Mouse (Mus musculus) lung, postnatal 10 days (tissue): ENCODE results near the gene Pla2g3.

Experiments used
- DNase-seq: peaks from one replicate; pipeline ENCODE4 v3.0.0; 2021

The Pla2g3 gene

DNA sequence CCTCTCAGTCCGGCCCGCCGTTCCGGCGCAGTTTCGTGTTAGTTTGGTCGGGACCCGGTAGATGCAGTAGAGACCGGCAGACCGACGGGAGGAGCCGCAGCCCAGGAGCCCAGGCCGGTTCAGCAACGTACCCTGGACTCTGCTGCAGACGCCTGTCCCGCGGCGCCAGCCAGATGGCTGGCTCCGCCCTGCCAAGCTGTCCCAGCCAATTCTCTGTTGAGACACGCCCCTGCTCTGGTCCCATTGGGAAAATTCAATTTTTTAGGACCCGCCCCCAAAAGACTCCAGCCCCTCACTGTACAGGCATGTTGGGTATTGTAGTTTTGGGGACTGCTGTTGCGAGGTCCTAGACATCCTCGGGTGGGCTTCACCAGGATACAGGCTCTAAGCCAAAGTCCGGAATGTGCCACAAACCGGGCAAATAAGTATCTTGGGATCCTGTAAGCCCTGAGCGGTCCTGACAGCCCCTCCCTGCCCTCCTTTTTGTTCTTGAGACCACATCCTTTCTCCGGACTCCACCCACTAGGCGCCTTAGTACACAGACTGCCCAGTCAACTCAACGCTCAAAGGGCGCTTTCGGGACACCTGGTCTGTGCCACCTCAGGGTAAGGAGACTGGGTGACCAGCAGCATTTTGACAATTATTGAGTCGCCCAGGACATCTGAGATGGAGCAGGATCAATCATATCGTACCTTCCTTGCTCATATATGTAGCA lies 51.2 kb downstream of the Pla2g3 start:
- DNase-seq: peak; percentile 98

DNA sequence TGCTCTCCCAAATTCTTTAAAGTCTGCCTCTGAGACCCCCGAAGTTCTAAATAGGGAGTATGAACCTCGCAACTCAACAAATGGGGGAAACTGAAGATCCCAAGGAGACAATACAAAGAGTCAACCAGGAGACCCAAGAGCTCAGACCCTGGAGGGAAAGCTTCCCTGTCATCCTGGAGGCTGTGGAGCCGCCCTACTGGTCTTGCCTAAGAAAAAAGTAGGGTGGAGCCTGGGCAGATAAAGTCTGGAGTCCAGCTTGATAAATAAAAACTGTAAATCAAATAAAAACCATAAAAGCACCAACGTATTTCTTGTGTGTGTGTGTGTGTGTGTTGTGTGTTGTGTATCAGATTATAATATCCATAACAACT lies 51.7 kb downstream of the Pla2g3 start:
- no peak for DNase-seq

DNA sequence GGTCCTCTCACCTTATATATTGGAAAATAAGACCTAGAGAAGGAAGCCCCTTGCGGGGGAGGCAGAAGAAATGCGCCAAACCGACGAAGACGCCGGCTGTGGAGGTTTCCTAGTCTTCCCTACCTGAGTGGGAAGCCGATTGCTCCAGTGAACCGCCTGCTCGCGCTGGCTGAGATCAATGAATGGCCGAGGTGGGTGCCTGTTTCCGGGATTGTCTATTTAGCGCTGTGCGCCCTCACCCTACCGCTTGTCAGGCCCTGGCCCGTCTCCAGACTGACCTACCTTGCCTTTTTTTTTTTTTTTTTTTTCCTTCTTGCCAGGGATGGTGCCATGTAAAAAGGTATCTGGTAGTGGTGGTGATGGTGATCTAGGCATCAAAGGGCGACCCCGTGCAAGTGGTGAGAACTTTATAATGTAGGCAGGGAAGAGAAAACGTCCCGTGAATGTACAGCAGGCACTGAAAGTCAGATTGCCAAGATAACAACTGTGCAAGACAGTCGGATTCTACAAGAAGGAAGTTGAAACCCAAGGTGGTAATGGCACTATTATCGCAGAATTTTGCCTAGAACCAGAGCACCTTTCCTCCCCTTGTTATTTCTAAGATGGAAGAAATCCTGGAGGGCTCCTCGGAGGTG lies 52.5 kb downstream of the Pla2g3 start, which contains the start of gene Smtn:
TSS of gene Smtn (minus strand) at position 162 of the 635 bp plus-strand sequence.
- no peak for DNase-seq

DNA sequence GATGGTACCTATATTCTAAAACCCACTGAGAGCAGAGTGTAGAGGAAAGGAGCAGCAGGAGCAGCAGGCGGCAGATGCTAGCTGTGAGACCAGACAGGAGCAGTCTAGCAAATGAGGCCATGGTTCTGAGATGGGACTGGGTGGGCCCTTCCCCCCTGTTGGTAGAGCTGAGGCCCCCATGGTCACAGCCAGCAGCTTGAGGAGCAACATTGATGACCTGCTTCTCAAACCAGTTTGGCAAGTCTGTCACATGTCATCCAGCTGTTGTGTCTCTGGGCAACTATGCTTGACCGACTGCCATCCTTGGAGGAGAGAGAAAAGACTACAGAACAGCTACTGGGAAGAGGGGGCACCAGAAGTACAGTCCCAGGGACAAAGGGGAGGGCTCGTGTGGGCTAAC lies 53.8 kb downstream of the Pla2g3 start:
- peak; percentile 56 for DNase-seq

DNA sequence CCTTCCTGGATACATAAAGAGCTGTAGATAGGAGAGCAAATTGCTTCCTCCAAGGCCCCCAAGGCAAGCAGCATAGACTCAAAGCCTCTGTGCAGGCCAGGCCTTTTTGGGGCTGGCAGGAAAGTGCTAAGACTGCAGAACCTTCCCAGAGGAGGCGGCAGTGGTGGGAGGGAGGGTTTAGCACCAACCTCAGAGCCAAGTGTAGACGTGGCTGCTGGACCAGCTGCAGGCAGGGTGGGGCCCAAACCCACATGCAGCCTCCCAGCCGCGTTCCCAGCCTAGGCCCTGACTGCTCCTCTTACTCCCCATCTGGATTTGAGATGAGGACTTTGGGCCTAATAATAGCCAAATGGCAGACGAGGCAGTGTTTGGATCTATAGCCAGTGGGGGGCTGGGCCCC lies 54.9 kb downstream of the Pla2g3 start:
- peak; percentile 86 for DNase-seq

DNA sequence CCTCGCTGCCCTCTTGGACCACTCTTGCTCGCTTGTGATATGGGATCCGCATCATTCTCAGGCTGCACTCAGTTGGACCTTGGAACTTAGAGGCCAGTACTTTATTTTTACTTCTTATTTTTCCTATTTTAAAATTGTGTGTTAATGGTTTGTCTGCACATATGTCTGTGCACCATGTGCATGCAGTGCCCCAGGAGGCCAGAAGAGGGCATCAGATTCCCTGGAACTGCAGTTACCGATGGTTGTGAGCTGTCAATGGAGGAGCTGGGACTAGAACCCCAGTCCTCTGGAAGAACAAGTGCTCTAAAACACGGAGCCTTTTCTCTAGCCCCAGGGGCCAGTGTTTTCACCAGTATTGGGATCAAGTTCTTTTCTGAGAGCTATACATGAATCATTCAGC lies 56.3 kb downstream of the Pla2g3 start:
- no peak for DNase-seq

DNA sequence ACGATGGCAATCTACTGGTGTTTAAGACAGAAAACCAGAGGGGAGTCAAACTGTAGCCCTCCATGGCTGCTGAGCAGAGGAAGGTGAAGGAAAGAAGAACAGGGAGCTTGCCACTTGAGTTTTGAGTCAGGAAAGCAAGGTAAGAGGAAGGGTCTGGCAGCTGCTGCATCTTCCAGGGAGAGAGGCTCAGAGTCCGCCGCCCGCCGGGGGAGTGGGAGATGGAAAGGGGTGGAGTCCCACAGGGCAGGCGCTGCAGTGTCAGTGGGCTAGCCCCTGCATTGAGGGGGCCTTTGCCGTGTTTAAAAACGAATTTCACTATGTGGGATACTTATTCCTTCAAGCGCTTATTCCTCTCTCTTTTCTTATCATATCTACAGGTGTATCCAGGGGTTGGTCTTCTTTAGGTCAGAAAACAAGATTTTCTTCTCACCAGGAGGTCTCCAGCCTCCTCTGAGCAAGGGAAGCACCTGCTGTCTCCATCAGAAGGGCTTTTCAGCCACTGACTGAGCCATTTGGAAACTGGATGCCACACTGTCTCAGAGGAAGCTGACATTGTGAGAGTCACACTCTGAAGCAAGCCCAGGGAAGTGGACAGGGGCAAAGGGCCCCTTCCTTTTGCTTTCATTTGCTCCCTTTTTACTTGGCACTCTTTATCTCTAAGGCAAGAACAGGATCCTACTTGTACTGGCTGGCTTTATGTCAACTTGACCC lies 57.6 kb downstream of the Pla2g3 start:
- DNase-seq: no peak

DNA sequence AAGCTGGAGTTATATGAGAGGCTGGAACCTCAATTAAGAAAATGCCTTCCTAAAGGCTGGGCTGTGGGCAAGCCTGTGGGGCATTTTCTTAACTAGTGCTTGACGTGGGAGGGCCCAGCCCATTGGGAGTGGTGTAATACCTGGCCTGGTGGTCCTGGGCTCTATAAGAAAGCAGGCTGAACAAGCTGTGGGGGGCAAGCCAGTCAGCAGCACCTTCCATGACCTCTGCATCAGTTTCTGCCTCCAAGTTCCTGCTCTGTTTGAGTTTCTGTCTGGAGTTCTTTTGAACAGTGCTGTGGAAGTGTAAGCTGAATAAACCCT lies 58.1 kb downstream of the Pla2g3 start:
- no peak for DNase-seq

DNA sequence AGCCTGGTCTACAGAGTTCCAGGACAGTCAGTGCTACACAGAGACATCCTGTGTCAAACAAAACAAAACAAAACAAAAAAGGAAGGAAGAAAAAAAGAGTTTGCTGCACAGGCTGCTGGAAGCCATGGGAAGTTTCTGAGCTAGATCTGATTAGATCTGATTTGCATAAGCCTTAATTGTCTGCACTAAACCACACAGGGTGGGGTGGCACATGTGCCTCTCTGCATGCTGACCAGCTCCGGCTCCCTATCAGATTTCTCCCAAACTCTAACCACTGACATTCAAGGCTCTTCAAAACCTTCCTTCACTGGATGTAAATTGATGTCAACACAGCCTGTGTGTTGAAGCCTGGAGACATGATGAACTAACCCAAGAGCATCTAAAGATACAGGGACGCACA lies 59.0 kb downstream of the Pla2g3 start:
- no peak for DNase-seq

DNA sequence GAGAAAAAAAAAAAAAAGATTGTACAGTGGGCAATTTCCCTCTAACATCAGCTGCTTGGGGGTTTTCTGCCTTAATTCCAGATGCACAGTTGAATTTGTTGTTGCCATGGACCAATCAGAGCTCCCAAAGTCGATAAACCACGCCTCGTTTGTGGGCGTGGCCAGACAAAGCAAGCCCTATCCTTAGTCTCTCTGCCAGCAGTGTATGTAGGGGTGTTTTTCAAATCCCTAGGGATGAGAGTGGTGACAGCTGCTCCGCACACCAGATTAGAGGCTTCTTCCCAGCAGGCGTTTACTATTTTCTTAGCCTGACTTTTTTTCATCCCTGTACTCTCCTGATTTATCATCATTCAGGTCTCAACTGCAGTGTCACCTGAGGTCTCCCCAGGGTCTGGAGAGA lies 59.9 kb downstream of the Pla2g3 start:
- peak; percentile 56 for DNase-seq

DNA sequence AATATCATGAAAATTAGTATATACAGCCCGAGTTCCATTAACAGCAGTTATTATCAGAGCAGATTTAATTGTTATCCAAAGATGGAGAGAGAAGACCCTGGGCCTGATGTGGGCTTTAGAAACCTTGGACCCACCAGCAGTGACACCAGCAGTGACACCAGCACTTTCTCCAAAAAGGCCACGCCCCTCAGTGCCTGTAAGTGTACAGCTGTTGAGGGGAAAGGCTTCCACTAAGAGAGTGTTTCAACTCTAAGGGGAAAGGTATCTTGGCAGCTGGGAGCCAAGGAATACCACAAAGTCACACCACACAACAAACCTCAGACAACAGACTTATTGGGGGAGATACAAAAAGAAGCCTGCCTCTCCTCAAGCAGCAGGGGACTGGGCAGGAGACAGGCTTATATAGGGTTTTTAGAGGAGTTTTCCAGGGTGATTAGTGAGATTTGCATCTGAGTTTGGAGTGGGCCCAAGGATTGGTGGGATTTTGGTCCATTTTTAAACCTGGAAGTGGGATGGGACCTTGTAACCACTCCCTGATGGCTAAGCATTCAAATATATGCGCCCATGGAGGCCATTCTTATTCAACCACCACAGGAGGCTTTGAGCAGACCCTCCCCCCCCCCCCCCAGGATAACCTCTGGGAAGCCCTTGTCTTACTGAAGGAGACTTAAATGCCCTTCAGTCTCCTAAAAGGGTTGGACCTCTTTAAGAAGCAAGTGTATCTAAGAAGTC lies 60.6 kb downstream of the Pla2g3 start:
- DNase-seq: no peak
